Mouse (Mus musculus) G1E (cell line): ENCODE data around the gene Pcbp3.

ENCODE experiments used
- CTCF ChIP-seq: IDR thresholded peaks from 2 replicates; pipeline ENCODE4 v1.5.1; 2012; ENCODE audit warnings: low read depth, low read length, inconsistent platforms, mixed read lengths
- GATA1 ChIP-seq: IDR thresholded peaks from 2 replicates; pipeline ENCODE4 v1.6.1; 2012; ENCODE audit warnings: borderline replicate concordance, low read length, inconsistent platforms, mixed read lengths
- TAL1 ChIP-seq: conservative IDR thresholded peaks from 2 replicates; pipeline ENCODE4 v1.6.1; 2012; ENCODE audit warnings: low read depth, low read length, inconsistent platforms, mixed read lengths

DNA sequence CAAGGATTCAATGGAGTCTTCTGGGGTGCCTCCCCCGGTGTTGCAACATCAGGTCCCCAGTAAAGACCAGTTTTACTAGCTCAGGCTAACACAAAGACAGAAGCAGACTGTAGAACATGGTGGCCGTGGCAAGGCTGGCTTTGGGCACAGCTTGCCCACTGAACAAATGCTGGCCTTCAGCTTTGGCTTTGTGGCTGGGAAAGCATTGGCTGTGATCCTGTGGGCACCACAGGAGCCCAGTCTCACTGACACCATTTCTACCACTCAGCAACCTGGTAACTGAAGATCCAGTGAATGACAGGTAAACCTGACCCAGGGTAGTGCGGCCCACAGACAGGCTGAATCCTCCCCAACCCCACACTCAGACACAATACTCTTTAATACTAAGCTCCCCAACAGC lies 167.6 kb downstream of the Pcbp3 start:
- TF ChIP-seq CTCF (no peak), TAL1 (no peak), GATA1 (no peak)
